ENCODE assay signal across 10 mouse cellular contexts in genomic region chr9:88520122-88520848, GRCm38 (mm10). TPM values are rescaled to one million over a fixed set of nuclear protein-coding genes. Genes with fewer than 3 reads are reported as not detected.
A peak's percentile ranks its signal among the peaks of the same experiment; 100 is the strongest.
DNase-seq lines count a peak whose midpoint lies in the region; ATAC-seq lines count a peak whose summit lies in the region.
"Had no signal": no experiment of that assay in that cellular context is flagged by ENCODE, and none has a peak within 500 bp of the region (broad histone marks: within the 10 kb centered on the region; RNA-seq: fewer than 3 reads in every experiment).

No protein-coding gene starts in this region.

- H3K4me3 ChIP-seq in heart, embryonic 14.5 days (ENCODE audit: control insufficient read depth in 1 of 2, insufficient read depth in 1 of 2, low read depth in 1 of 2, low read length in 2 of 2), result peak overlapping the region in 1 of 2 experiments; percentile 74; a peak in 1 of 4 replicates
- H3K4me3 ChIP-seq in hindbrain, embryonic 15.5 days, result peak overlapping the region; percentile 83
- H3K4me3 ChIP-seq in midbrain, embryonic 14.5 days (replicated peaks; ENCODE audit: low read depth, low read length), result peak overlapping the region; percentile 58

- H3K27me3 ChIP-seq in heart, embryonic 14.5 days (ENCODE audit: control insufficient read depth, insufficient read depth, low read length), result no peaks in the 10 kb centered on the region
- no peaks in the 10 kb centered on the region for H3K27me3 ChIP-seq in hindbrain, embryonic 15.5 days
- no peaks in the 10 kb centered on the region for H3K27me3 ChIP-seq in midbrain, embryonic 14.5 days (ENCODE audit: control insufficient read depth, insufficient read depth, low read length)
- H3K27me3 ChIP-seq: megakaryocyte, embryonic 14.5 days had no signal

- H3K27ac ChIP-seq in heart, embryonic 14.5 days (replicated peaks in 1 of 2; ENCODE audit: control insufficient read depth in 1 of 2, insufficient read depth in 1 of 2, low read depth in 2 of 2, low read length in 2 of 2), result no peak overlapping the region
- no peak overlapping the region for H3K27ac ChIP-seq in hindbrain, embryonic 15.5 days (replicated peaks)
- no peak overlapping the region for H3K27ac ChIP-seq in midbrain, embryonic 14.5 days (replicated peaks; ENCODE audit: low read depth, low read length)

- H3K9me3 ChIP-seq in heart, embryonic 14.5 days (ENCODE audit: control insufficient read depth, low read length), result no peaks in the 10 kb centered on the region
- no peaks in the 10 kb centered on the region for H3K9me3 ChIP-seq in hindbrain, embryonic 15.5 days
- H3K9me3 ChIP-seq in midbrain, embryonic 14.5 days (ENCODE audit: control insufficient read depth, low read length), result no peaks in the 10 kb centered on the region
- H3K9me3 ChIP-seq: megakaryocyte, embryonic 14.5 days had no signal

- peak overlapping the region; percentile 72 for H3K4me2 ChIP-seq in heart, embryonic 14.5 days (ENCODE audit: low read length)
- peak overlapping the region; percentile 71 for H3K4me2 ChIP-seq in hindbrain, embryonic 15.5 days
- H3K4me2 ChIP-seq in midbrain, embryonic 14.5 days (ENCODE audit: low read length), result peak overlapping the region; percentile 87

- 30% methylated on average over 2 of the region's 2 CpGs for WGBS in heart, embryonic 14.5 days
- 33% methylated on average over 2 of the region's 2 CpGs for WGBS in hindbrain, embryonic 15.5 days
- WGBS in midbrain, embryonic 14.5 days, result 27% methylated on average over 2 of the region's 2 CpGs

- ATAC-seq in heart, embryonic 14.5 days (ENCODE audit: insufficient number of reproducible peaks, insufficient read depth, low FRiP score, low read depth), result no peak
- no peak for ATAC-seq in hindbrain, embryonic 15.5 days (ENCODE audit: low FRiP score, low read depth)
- no peak for ATAC-seq in midbrain, embryonic 14.5 days (ENCODE audit: low FRiP score, low TSS enrichment)

- peak overlapping the region; percentile 96; the same call in 1 of the 2 replicates for H3K9ac ChIP-seq in heart, embryonic 14.5 days (ENCODE audit: low read length)
- peak overlapping the region; percentile 97 for H3K9ac ChIP-seq in hindbrain, embryonic 15.5 days
- peak overlapping the region; percentile 83; the same call in 1 of the 2 replicates for H3K9ac ChIP-seq in midbrain, embryonic 14.5 days (replicated peaks; ENCODE audit: low read length)

- no peak for DNase-seq in heart, adult 8-10 months (ENCODE audit: low spot score)
- DNase-seq in c-Kit-positive CD71-positive TER-119-negative erythroid progenitor cells, embryonic 14.5 days (ENCODE audit: low read depth), result peak; percentile 27
- peak; percentile 6 for DNase-seq in midbrain, embryonic 14.5 days
- no peak for DNase-seq in right cerebral cortex, postnatal 36 days (ENCODE audit: low spot score in 2 of 2)
- no peak for DNase-seq in ovary, adult 18-20 months (ENCODE audit: low spot score)
- no peak for DNase-seq in layer of hippocampus, adult 11-12 months (ENCODE audit: low spot score)
- DNase-seq: thymus, adult 2 months had no signal

- H3K4me1 ChIP-seq in heart, embryonic 14.5 days (ENCODE audit: control insufficient read depth in 2 of 2, insufficient read depth in 2 of 2, low read length in 2 of 2), result peaks cover 0 to 18% of the 10 kb centered on the region in 2 experiments; a peak in 3 of 4 replicates
- H3K4me1 ChIP-seq in hindbrain, embryonic 15.5 days (replicated peaks), result peaks cover 31% of the 10 kb centered on the region
- H3K4me1 ChIP-seq in midbrain, embryonic 14.5 days (ENCODE audit: control insufficient read depth, insufficient read depth, low read length), result peaks cover 23% of the 10 kb centered on the region

- H3K36me3 ChIP-seq in heart, embryonic 14.5 days (ENCODE audit: control insufficient read depth, insufficient read depth, low read length), result peaks cover 21% of the 10 kb centered on the region
- H3K36me3 ChIP-seq in hindbrain, embryonic 15.5 days, result peaks cover 13% of the 10 kb centered on the region; the same call in 1 of the 2 replicates
- H3K36me3 ChIP-seq in midbrain, embryonic 14.5 days (ENCODE audit: control insufficient read depth, insufficient read depth, low read length), result peaks cover 14% of the 10 kb centered on the region

RNA-seq across cellular contexts. Expression of gene Zfp949, which starts 27.5 kb away (rescaled TPM):
- 8.5 and 9.6 TPM in 2 replicates for polyA plus RNA-seq in heart, embryonic 14.5 days (2014; fragmentation: Nextera tagmentation; extraction: Ambion mirVana)
- 1 to 10 TPM; 5.4 to 8.6 (median 6.0) TPM for total RNA-seq in heart, adult 8-10 months (2022)
- 17.2 and 19.8 TPM in 2 replicates for polyA plus RNA-seq in hindbrain, embryonic 15.5 days (2015; fragmentation: Nextera tagmentation; extraction: Ambion mirVana)
- polyA plus RNA-seq in midbrain, embryonic 14.5 days (2014; fragmentation: Nextera tagmentation; extraction: Ambion mirVana), result 16.5 and 20.2 TPM in 2 replicates

RNA-seq across cellular contexts. Expression of gene Syncrip, which starts 37.9 kb away (rescaled TPM):
- polyA plus RNA-seq in heart, embryonic 14.5 days (2014; fragmentation: Nextera tagmentation; extraction: Ambion mirVana), result 50.8 and 60.3 TPM in 2 replicates
- total RNA-seq in heart, adult 8-10 months (2022), result 10 to 100 TPM; 52.1 to 62.3 (median 56.1) TPM
- polyA plus RNA-seq in hindbrain, embryonic 15.5 days (2015; fragmentation: Nextera tagmentation; extraction: Ambion mirVana), result 71.2 and 77.0 TPM in 2 replicates
- polyA plus RNA-seq in midbrain, embryonic 14.5 days (2014; fragmentation: Nextera tagmentation; extraction: Ambion mirVana), result 85.3 and 117 TPM in 2 replicates

Comparison
In these comparisons a context has a peak if more than half of its experiments do, and no peak if none do; other contexts are left out.
1. DNase-seq: peak in c-Kit-positive CD71-positive TER-119-negative erythroid progenitor cells, embryonic 14.5 days (single experiment) and midbrain, embryonic 14.5 days (single experiment); none in heart, adult 8-10 months (single experiment), right cerebral cortex, postnatal 36 days (0 of 2), ovary, adult 18-20 months (single experiment) and layer of hippocampus, adult 11-12 months (single experiment).
2. Peak in every context shown above with its lines, with median percentiles within 50 percentile points of each other: H3K4me2 ChIP-seq and H3K9ac ChIP-seq.